Mouse (Mus musculus): ENCODE measurements around the gene Aire.

DNA sequence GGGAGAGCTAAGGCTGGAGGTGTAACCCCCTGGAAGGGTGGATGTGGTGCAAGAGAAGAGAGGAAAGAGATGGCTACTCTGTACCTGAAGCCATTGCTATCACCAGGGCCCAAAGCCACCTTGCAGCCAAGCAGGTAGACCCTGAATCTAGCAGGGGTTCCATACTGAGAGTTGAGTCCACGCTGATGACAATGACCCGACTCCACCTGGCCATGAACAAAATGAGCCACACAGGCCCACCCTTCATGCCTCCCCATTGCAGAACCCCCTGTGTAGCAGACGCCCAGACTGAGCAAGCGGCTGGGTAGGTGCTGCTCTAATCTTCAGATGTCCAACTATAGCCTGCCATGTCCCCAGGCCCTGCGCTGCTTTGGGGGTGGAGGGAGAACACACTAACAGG is 57.6 kb downstream of the Aire start:
- TF ChIP-seq CTCF (IDR thresholded peaks at IDR 0.05; ENCODE audit: insufficient read depth, low read depth, low read length) (no peak), POLR2A (IDR thresholded peaks at IDR 0.05; ENCODE audit: insufficient read depth, low read depth, low read length) (no peak)
